Mouse (Mus musculus): Measurements from ENCODE around the gene Dnajc30.
"Not testable (repeated sequence)": the region's sequence is repeated elsewhere in the genome, so short reads cannot be mapped to it uniquely, and the experiment has no call there.

Dnajc30 gene

GRCm38 (mm10) chr5:135064382-135064766 lies 372 bp downstream of the Dnajc30 start:
- in situ Hi-C loops (cut with MboI, MseI) = no loop called here

DNA sequence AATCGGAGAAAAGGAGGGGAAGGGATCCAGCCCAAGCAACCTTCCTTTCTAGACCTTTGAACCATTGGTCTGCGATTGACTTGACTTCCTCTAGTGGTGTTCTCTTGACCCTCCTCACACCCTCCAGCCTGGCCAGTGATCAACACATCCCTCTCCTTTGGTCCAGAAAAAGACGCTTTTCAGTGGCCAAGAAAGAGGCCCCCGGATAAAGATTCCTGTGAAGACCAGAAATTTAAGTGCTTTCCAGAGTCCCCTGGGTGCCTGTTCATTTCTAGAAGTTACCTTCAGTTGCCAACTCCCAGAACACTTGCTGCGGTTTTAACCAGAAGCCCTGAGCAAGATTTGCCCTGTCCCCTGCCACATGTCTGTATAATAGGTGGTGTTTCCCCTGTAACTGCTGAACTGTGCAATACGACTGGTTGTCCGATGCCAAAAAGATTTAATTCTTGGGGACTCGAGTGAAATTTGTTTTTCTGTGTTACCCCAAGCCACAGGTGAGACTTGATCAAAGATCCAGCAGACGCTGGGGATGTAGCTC lies 976 bp downstream of the Dnajc30 start, which contains the start of gene Bud23:
TSS of gene Bud23 (minus strand) at position 51 of the 538 bp plus-strand sequence.
- in situ Hi-C loops (cut with MboI, MseI) = not testable (repeated sequence)

DNA sequence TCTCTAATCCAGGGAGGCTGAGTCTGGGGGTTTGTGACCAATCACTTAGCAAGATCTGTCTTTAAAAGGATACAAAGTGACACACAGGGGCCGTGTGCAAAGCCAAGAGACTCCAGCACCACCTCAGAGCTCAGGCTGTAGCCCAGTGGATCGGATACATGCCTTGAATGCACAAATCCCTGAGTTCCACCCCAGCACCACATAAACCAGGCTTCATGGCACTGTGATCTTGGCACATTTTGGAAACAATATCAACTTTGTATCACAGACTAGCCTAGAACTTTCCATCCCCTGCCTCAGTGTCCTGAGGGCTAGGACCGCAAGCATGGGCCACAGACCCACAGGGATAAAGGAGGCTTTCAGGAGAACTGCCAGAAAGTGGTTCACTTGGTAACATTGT lies 2.0 kb downstream of the Dnajc30 start:
- in situ Hi-C loops (cut with MboI, MseI) = no loop called here

DNA sequence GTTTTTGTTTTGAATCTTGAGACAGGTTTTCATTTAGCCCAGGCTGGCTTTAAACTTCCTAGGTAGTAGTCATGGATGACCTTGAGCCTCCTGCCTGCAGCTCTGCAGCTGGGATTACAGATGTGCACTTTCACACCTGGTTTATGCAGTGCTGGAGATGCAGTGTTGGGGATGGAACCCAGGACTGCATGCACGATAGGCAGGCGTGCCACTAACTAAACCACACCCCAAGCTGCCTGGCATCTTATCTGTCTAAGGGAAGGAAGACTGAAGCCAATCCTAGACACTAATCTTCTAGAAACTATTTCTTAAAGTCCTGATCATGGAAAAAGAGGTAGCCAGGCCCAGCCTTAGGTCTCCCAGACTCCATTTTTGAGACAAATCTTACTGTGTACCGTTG lies 6.4 kb downstream of the Dnajc30 start:
- in situ Hi-C loops (cut with MboI, MseI) = loop anchor here (5.0 kb wide), 1 partner anchor 38 kb away; no protein-coding TSS in a partner anchor

DNA sequence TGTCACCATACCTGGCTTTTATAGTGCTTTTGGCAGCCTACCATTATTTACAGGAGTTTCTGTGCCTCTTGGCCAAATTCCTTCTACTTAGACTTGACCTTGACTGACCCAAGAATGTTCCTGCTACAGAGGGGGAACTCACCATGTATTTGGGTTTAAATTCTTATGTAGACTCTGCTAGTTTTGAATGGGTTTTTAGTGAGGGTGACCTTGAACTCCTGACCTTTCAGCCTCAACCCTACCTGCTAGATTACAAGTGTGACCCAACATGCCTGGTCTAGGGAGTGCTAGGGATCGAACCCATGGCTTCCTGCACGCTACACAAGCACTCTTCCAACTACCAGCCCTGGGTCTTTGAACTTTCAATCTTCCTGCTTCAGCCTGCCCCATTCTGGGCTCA lies 8.1 kb downstream of the Dnajc30 start:
- in situ Hi-C loops (cut with MboI, MseI) = loop anchor here (5.0 kb wide), 1 partner anchor 40 kb away; no protein-coding TSS in a partner anchor

GRCm38 (mm10) chr5:135072720-135073119 lies 8.7 kb downstream of the Dnajc30 start:
- in situ Hi-C loops (cut with MboI, MseI) = loop anchor here (5.0 kb wide), 1 partner anchor 40 kb away; no protein-coding TSS in a partner anchor

DNA sequence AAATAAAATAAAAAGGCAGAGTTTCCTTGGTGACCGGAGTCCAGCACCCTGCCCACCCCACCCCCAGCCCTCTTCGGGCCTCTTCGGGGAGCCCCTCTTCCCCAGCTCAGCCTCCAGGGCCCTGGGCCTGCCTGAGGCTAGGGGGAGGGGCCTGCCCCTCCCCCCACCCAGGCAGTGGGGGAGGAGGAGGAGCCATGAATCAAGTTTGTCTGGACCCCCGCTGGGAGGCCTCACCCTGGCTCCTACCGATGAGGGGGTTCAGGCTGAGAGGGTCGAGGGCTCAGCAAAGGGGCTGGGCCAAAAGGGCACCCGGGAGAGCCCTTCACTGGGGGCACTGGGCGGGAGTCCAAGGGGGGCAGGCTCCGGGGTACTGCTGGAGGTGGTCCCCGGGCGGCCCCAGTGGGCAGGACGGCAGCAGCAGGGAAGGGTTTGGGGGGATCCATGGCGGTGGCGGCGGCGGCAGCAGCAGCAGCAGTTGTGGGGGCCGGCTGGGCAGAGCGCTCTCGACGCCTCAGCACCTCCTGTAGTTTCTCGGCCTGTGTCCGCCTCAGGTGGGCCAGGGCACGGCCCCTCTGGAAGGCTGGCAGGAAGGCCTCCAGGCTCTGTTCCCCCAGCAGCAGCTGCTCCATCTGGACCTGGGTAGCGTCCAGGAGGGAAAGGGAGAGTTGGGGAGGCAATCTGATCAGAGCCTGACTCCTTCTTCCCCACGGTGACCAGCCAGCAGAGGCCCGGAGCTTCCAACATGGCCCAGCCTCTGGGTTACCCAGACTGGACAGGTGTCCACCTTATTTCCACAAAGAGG lies 9.5 kb downstream of the Dnajc30 start:
- in situ Hi-C loops (cut with MboI, MseI) = loop anchor here (5.0 kb wide), 1 partner anchor 41 kb away; no protein-coding TSS in a partner anchor

DNA sequence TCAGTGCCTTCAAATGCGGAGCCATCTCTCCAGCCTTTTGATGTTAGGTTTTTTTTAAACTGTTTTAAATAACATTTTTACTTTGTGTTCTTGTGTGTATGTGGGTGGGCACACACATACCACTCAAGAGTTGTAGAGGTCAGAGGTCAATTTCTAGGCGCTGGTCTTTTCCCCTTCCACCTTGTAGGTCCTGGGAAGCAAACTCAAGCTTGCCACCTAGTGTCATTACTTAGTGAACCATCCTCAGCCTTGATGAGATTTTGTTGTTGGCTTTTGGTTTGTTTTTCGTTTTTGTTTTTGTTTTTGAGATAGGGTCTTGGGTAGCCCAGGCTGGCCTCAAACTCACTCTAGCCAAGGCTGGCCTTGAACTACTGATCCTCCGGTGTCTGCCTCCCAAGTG lies 11.7 kb downstream of the Dnajc30 start:
- in situ Hi-C loops (cut with MboI, MseI) = no loop called here

DNA sequence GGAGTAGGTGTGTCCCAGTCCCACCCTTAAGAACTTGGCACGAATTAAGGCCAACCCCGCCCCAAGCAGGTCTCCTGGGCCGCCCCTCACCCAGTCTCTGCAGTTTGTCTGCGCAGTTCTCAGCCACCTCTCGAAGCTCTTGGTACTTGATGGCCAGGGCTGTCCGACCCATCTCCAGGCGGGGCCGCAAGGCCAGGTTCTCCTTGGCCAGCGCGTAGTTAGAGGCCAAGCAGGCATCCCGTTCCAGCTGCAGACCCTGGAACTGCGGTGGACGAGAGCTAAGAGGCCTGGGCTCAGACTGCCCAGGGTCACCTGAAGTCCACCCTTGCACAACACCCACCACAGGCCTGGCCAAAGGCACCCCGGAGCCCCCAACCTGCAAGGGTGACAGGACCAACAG lies 12.4 kb downstream of the Dnajc30 start:
- in situ Hi-C loops (cut with MboI, MseI) = no loop called here

DNA sequence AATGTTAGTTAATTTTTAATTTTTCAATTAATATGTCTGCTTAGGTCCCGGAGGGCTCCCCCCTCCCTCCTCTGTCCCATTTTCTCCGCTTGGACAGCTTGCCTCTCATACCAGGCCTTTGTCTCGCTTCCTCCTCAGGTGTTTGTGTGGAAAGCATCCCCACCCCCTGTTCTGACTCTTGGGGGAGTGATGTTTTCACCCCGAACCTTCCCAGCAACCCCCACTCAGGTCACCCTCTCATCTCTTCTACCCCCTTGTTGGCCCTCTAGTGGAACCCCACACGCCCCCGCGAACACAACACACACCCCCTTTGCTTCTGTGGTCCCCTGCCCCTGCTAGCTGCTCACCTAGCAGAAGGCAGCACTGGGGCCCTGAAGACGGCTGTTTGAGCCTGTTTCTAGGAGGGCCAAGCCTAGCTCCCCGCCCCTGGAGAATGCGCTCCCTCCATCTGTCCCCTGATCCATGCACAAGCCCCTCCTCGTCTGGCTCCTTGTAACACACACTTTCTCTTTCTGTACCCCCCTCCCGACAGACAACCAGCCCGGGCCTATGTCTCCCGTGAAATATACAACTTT lies 13.0 kb downstream of the Dnajc30 start:
- in situ Hi-C loops (cut with MboI, MseI) = no loop called here

DNA sequence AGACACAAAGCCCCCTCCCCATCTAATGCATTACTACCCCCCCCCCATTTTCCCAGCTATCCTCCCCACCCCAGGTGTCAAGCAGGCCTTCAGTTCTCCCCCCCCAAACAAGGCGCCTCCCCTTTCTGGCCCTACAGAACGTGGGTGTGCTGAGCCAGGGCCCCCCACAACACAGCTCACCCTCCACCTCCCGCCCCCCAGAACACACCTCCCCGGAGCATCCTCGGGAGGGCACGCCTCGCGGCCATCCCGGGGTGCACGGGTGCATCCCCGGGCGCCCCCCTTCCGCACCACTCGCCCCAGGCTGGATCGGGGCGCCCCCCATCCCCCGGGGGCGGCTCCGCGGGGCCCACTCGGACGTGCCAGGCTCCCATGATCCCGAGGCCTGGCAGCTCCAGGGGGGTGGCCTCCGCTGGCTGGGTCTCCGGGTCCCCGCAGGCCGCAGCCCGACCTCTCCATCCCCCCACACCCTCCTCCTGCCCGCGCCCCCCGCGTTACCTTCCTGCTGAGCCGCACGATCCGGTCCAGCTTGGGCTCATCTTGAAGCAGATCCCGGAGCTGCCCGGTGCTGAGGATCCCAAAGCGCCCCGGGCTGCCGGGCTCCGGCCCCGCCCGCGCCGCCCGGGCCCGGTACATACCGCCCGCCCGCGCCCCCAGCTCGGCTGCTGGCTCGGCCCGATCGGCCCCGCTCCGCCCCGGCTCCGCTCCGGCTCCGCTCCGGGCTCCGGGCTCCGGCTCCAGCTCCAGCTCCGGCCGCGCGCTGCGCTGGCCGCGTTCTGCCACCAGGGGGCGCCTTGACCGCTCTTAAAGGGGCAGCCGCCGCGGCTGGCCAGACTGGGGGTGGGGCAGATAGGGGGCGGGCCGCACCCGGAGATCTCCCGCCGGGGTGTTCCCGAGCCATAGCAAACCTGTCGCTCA lies 13.8 kb downstream of the Dnajc30 start, which contains the start of gene Vps37d:
TSS of gene Vps37d (minus strand) at position 703 of the 918 bp plus-strand sequence.
- in situ Hi-C loops (cut with MboI, MseI) = no loop called here

- in situ Hi-C loops (cut with MboI, MseI) = no loop called here
Observed at GRCm38 (mm10) chr5:135078482-135078810, 14.4 kb downstream of the Dnajc30 start.

GRCm38 (mm10) chr5:135079578-135079977 lies 15.6 kb downstream of the Dnajc30 start:
- in situ Hi-C loops (cut with MboI, MseI) = no loop called here

DNA sequence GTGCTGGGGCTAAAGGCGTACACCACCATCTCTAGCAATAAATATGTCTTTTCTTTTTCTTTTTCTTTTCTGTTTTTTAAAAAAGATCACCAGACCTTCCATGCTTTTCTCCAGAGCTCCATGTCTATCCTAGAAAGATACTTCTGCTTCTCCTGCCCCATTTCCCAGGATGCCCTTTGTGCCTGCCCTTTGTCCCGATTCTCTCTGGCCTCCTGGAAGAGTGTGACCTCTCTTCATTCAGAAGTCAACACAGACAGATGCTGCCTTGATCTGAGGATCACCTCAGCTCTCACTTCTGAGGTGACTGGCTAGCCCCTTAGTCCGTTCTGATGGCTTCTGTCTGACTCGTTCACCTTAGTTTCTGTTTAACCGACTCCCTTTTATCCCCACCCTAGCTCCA lies 16.5 kb downstream of the Dnajc30 start:
- in situ Hi-C loops (cut with MboI, MseI) = no loop called here

- in situ Hi-C loops (cut with MboI, MseI) = no loop called here
Observed at GRCm38 (mm10) chr5:135086871-135087270, 22.9 kb downstream of the Dnajc30 start.

DNA sequence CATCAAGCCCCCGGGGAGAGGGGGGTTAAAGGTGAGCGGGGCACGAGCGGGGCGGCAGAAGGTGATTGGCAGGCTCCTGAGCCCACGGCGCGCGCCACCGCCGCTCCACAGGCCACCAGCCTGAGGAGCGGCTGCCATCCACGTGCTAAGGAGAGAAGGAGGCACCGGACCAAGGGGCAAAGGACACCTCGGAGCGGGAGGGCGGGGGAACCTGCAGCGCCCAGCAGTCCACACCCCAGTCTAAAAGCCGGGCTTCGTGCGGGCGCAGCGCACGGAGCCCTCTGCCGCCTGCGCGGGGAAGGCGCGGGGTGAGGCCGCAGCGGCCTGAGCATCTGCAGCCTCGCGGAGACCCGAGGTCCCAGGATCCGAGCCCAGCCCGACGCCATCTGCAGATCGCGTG lies 25.7 kb downstream of the Dnajc30 start, which contains the start of gene Mlxipl:
TSS of gene Mlxipl (plus strand) at position 238 of the 400 bp plus-strand sequence.
- in situ Hi-C loops (cut with MboI, MseI) = no loop called here

GRCm38 (mm10) chr5:135100981-135101380 lies 37.0 kb downstream of the Dnajc30 start:
- in situ Hi-C loops (cut with MboI, MseI) = no loop called here

DNA sequence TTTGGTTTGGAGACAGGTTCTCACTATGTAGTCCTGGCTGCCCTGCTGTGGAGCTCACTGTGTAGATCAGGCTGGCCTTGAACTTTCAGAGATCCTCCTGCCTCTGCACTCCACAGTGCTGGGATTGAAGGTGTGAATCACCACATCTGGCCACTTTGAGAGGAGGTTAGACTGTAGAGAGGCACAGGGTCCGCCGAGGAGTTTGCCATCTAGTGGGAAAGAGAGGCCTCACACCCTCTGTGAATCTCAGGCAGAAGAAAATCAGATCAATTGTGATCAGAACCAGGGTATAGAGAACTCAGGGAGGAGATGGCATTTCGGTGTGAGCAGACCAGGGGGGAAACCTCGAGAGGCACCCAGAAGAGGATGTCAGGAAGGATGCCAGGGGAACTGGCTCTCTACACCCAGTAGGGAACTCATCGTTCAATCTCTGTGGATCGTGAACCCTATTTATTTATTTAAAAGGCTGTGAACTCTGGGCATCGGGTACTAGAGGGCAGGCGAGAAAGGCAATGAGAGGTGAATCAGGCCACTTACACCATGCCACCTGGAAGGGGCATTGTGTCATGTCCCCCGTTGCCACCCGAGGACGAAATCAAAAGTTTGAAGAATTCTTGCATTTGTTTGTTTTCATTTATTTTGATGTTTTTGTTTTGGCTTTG lies 40.1 kb downstream of the Dnajc30 start:
- in situ Hi-C loops (cut with MboI, MseI) = no loop called here

GRCm38 (mm10) chr5:135106758-135107256 lies 42.8 kb downstream of the Dnajc30 start:
- in situ Hi-C loops (cut with MboI, MseI) = loop anchor here (5.0 kb wide), 1 partner anchor 85 kb away; the partner anchor contains the start of gene Stx1a
